Mouse (Mus musculus) adrenal gland, adult (tissue): ENCODE measurements around the gene Grik3.
A peak's percentile ranks its signal among the peaks of the same experiment; 100 is the strongest.

Experiments used
- DNase-seq, 2 experiments: peaks; one replicate each; pipeline ENCODE4 v3.0.0; 2022 to 2023; ENCODE audit warnings: low spot score in 1 of 2; ENCODE audit not compliant: inconsistent age in 2 of 2

Grik3 gene

GRCm38 (mm10) chr4:125490661-125491504 lies at the start of gene Grik3:
TSS of gene Grik3 (plus strand) at chr4:125490700.
- DNase-seq: peak in 1 of 2 experiments; percentile 39

- DNase-seq: peak; percentile 72 to 88
These were observed 48.7 kb upstream of the Grik3 start for GRCm38 (mm10) chr4:125441821-125442220.

GRCm38 (mm10) chr4:125444366-125444765 lies 46.1 kb upstream of the Grik3 start:
- no peak for DNase-seq

GRCm38 (mm10) chr4:125450602-125451321 lies 39.7 kb upstream of the Grik3 start:
- no peak for DNase-seq

DNA sequence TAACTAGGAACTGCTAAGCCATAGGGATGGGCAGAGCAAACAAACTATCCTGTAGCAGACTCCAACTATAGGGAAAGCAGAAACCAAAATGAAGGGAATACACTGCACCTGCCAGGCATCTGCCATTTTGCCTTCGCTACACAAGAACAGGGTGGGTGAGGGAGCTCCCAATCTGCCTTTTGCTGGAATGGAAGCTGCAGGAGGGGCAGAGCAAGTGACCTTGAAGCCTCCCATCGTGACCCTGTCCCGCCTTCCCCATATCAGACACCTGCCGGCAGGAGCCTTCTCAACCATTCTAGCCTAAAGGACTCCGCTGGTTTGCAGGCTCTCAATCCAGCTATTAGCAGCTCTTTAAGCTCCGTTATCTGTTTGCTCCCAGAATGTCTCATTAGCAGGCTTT lies 38.7 kb upstream of the Grik3 start:
- DNase-seq: no peak

- DNase-seq: peak in 1 of 2 experiments; percentile 53
These were observed 34.0 kb upstream of the Grik3 start for GRCm38 (mm10) chr4:125456506-125456905.

DNA sequence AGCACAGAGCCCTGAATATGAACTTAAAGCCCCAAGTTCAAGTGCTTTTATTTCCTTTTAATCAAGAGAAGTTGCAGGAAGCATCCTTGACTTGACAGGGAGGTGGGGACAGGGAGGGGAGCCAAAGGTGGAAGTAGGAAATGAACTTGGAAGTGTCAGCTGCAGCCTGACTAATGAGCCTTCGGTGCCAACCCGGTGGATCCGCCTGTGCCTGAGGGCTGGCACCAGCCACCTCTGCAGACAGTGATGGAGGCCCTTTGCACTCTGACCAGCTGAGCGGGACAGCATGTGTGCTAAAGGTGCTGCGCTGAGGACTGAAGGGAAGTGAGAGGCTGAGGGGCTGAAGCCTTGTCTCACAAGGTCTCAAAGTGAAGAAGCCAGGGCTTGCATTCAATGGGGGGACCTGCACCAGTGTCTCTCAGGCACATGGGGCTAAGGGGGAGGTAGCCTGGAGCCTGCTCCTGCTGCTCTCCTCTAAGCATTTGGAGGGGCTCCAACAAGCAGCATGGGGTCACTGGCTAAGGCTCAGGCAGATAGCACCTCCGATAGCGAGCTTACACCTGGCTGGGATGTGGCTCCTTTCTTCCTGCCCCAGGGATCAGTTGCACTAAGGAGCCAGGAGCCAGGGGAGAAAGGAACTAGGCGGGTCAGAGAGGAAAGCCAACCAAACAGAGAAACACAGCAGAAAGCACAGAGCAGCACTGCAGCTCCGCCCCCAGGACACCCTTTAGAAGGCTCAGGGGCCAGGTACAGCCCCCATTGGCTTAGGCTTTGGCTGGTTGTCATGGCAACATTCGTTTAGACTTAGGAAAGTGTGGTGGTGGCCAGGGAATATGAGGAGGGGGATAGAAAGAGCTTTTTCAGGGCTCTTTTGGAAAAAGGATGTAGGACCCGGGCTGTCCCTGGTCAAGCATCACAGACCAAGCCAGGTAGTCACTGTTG lies 33.1 kb upstream of the Grik3 start:
- DNase-seq: peak in 1 of 2 experiments; percentile 49

GRCm38 (mm10) chr4:125459791-125460190 lies 30.7 kb upstream of the Grik3 start:
- DNase-seq: peak; percentile 19 to 44

DNA sequence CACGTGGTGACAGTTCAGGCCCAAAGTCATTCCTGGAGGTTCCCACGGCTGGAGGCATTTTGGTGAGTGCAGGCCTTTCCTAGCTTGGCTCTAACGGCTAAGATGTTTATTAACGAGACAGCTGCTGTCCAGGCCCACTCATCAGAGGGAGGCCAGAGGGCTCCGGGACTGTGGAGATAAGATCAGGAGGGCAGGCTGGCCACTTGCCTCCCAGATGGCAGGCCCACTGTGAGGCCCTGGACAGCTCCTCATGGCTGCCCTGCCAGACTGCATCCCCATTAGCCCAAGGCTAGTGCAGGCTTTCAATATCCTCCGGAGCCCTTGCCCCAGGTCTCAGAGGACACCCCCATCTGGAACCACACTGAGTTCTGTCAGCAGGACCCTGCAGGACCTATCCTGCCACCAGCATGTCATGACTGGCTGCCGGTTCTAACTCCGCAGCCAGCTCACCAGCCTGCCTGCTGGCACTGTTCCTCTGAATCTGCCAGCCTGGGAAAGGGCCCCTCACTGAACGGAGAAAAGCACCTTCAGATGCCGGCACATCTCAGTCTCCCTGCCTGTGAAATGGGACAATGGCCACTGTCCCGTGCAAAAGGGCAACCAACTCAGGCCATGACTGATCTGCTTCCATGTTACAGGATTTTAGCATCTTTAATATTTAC lies 20.7 kb upstream of the Grik3 start:
- no peak for DNase-seq

DNA sequence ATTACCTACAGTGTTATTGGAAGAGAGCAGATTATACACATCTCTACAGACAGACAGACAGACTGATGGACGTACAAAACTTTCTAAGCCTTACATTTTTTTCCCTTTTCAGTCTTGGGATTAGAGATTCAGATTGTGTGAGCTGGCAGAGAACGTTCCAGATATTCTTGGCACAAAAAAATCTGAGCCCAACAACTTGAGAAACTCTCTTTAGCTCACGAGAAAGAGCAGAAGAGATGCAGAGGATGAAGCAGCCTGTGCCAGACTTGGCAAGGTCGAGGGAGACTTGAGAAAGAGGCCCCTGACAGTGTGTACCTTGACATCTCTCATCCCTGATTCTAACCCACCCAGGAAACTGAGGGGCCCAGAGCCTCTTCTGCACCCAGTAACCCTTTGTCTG lies 15.6 kb upstream of the Grik3 start:
- DNase-seq: no peak

- DNase-seq: no peak
These were observed 12.4 kb upstream of the Grik3 start for GRCm38 (mm10) chr4:125478071-125478470.

DNA sequence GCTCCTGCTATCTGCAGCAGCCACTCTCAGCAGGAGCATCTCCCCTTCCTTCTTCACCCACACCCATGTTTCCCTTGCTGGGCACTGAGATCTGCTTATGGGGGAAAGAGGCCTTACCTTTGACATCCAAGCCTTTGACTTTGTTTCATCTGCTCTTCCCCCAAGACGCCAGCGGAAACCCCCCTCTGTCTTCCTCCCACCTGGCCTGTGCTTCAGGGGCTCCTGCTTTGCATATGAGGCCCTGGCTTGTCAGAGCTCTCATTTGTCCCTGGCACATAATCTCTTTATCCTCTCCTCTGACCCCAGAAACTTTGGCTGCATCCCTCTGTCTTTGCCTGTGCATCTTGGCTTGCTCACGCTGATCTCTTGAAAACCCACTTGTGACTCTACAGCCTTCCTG lies 9.2 kb upstream of the Grik3 start:
- no peak for DNase-seq

- DNase-seq: no peak
These were observed 6.4 kb upstream of the Grik3 start for GRCm38 (mm10) chr4:125484131-125484530.

GRCm38 (mm10) chr4:125485416-125486239 lies 4.9 kb upstream of the Grik3 start:
- no peak for DNase-seq

- DNase-seq: peak; percentile 12 to 57
These were observed 3.9 kb upstream of the Grik3 start for GRCm38 (mm10) chr4:125486616-125487015.

DNA sequence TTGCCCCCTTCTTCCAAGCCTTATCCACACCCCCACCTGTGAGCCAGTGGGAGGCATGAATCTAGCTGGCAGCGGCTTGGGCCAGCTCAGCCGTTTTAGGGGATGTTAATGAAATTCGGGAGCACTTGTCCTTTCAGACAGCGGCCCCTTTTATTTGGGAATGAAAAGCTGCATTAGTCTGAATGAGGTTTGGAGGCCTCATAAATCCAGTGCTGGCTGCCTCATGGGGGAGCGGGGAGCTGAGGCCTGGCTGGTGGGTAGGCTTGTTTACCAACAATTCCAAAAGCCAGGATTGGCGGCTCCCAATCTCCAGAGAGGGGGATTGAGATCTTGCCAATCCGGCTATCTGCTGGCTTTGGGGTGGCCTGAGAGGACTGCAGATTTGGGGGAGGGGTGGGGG lies 3.5 kb upstream of the Grik3 start:
- DNase-seq: no peak

DNA sequence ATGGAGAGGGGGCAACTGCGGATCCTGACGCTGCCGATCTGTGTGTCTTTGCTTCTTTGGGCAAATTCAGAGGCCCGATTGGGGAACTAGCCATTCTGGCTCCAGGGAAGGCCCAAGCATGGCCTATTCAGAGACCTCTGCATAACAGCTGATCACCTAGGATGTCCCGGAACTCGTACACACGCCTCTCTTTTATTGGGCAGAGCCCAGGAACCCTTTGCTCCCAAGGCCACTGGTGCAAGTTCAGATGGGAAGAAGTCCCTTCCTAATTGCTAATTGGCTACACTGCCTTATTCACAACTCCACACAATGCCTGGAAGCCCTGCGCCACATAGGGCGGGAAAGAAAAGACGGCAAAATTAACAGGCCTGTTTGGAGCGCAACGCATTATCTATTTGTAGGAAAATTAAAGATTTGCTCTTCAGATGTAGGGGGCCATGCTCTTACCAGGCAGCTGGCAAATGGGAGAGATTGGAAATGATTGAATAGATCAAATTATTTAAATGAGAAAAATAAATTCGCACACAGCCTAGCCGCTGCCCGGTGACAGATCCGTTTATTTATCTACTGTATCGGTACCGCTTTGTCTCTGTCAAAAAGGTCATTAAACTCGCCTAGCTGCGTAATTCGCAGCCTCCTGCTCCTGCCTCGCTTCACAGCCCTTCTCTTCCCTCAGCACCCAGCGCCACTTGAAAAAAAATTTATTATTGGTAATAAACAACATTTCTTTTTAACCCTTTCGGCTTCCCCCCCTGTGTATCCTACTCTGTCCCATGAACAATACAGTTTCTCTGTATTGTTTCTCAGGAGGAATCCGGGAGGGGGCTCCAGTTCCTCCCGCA lies 1.5 kb upstream of the Grik3 start:
- DNase-seq: no peak

DNA sequence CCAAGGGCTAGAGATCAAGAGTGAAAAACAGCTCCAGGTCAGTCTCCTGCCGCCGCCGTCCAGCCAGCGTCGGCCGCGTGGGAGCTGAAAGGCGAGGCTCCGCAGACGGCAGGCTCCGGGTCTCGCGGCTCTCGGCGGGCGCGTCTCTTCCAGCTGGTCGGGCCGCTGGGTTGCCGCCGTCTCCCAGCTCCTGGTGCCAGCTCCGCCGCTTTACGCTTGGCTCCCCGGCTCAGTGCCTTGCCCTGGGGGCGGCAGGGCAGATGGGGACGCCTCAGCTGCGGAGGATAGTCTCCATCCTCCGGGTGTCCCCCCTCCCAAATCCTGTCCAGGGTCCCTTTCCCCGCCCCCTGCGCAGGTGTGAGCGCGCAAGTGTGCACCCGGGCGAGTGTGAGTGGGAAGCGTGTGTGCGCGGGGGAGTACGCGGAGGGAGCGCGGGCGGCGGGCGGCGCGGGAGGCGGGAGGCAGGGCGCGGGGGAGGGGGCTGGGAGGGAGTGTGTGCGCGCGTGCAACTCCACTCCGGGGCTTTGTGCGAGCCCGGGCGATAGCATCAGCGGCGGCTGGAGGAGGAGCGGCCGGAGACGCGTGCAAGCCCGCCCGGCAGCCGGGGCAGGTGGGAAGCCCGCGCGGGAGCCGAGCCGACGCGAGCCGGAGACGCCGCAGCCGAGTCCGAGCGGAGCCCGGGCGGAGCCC lies 454 bp upstream of the Grik3 start:
- DNase-seq: peak in 1 of 2 experiments; percentile 39
